Mouse (Mus musculus) layer of hippocampus, adult 2 months (tissue): ENCODE data around the gene Rnf34. TPM values are rescaled to one million over a fixed set of nuclear protein-coding genes. Genes with fewer than 3 reads are reported as not detected.

Source experiments
- DNase-seq, 2 experiments: peaks; one replicate each; pipeline ENCODE4 v3.0.0; 2022; ENCODE audit warnings: low spot score in 2 of 2
- H3K27ac ChIP-seq: fragments of 200-600 bp; 2 replicates; pipeline ENCODE4 v1.8.1; 2022
- H3K4me3 ChIP-seq: fragments of 200-600 bp; 2 replicates; pipeline ENCODE4 v1.8.1; 2022; ENCODE audit warnings: mild to moderate bottlenecking
- CTCF ChIP-seq: fragments of 200-600 bp; conservative IDR thresholded peaks from 2 replicates; pipeline ENCODE4 v1.8.1; 2022; ENCODE audit warnings: antibody characterized with exemption, mild to moderate bottlenecking, moderate library complexity
- total RNA-seq, 2 experiments: library from RNA; stranded (reverse); gene quantifications; 2 replicates each; pipeline ENCODE4 v1.2.3; 2021

Gene Rnf34
- total RNA-seq, 2 experiments from 2014 or later, result 53.7 to 54.1 TPM

GRCm38 (mm10) chr5:122898153-122898552, 48.3 kb downstream of the Rnf34 start:
- TF ChIP-seq CTCF, result no peak
- DNase-seq, result no peak
- Histone ChIP-seq H3K27ac (no peak overlapping the region), H3K4me3 (no peak overlapping the region)

GRCm38 (mm10) chr5:122898963-122899776, 49.3 kb downstream of the Rnf34 start:
- H3K4me3 ChIP-seq, result peak overlapping the region; percentile 77
- no peak for DNase-seq
- TF ChIP-seq CTCF, result no peak
- H3K27ac ChIP-seq, result peak overlapping the region; percentile 23; the same call in 1 of the 2 replicates

GRCm38 (mm10) chr5:122899777-122900557, 50.1 kb downstream of the Rnf34 start:
- DNase-seq, result peak; percentile 79 to 85
- peak overlapping the region; percentile 77 for H3K4me3 ChIP-seq
- TF ChIP-seq CTCF, result peak; percentile 23
- peak overlapping the region; percentile 68 for H3K27ac ChIP-seq

- peak overlapping the region; percentile 54 for H3K27ac ChIP-seq
- H3K4me3 ChIP-seq, result peak overlapping the region; percentile 77
- DNase-seq, result no peak
- no peak for TF ChIP-seq CTCF
These were observed 50.8 kb downstream of the Rnf34 start for GRCm38 (mm10) chr5:122900558-122901171.

- no peak overlapping the region for H3K27ac ChIP-seq
- DNase-seq, result no peak
- no peak for TF ChIP-seq CTCF
- peak overlapping the region; percentile 77; the same call in 1 of the 2 replicates for H3K4me3 ChIP-seq
These were observed 51.3 kb downstream of the Rnf34 start for GRCm38 (mm10) chr5:122901179-122901578.

- Histone ChIP-seq H3K27ac (no peak overlapping the region), H3K4me3 (no peak overlapping the region)
- no peak for TF ChIP-seq CTCF
- no peak for DNase-seq
These were observed 51.8 kb downstream of the Rnf34 start for GRCm38 (mm10) chr5:122901666-122902065.

- no peak overlapping the region for H3K4me3 ChIP-seq
- TF ChIP-seq CTCF, result no peak
- no peak for DNase-seq
- H3K27ac ChIP-seq, result no peak overlapping the region
These were observed 52.4 kb downstream of the Rnf34 start for GRCm38 (mm10) chr5:122902228-122902627.

- Histone ChIP-seq H3K4me3 (no peak overlapping the region), H3K27ac (no peak overlapping the region)
- no peak for TF ChIP-seq CTCF
- DNase-seq, result no peak
These were observed 53.3 kb downstream of the Rnf34 start for GRCm38 (mm10) chr5:122903165-122903564.

- Histone ChIP-seq H3K27ac (no peak overlapping the region), H3K4me3 (no peak overlapping the region)
- TF ChIP-seq CTCF, result no peak
- DNase-seq, result no peak
These were observed 57.3 kb downstream of the Rnf34 start for GRCm38 (mm10) chr5:122907182-122907581.

GRCm38 (mm10) chr5:122908001-122908400, 58.2 kb downstream of the Rnf34 start:
- peak; percentile 49 for TF ChIP-seq CTCF
- no peak overlapping the region for H3K27ac ChIP-seq
- no peak overlapping the region for H3K4me3 ChIP-seq
- DNase-seq, result no peak

GRCm38 (mm10) chr5:122909481-122909880, 59.6 kb downstream of the Rnf34 start:
- Histone ChIP-seq H3K4me3 (no peak overlapping the region), H3K27ac (no peak overlapping the region)
- no peak for DNase-seq
- TF ChIP-seq CTCF, result no peak

GRCm38 (mm10) chr5:122912863-122913262, 63.0 kb downstream of the Rnf34 start:
- Histone ChIP-seq H3K27ac (no peak overlapping the region), H3K4me3 (no peak overlapping the region)
- peak; percentile 45 for TF ChIP-seq CTCF
- DNase-seq, result no peak

GRCm38 (mm10) chr5:122916147-122916546, 66.3 kb downstream of the Rnf34 start:
- H3K4me3 ChIP-seq, result no peak overlapping the region
- no peak for TF ChIP-seq CTCF
- no peak for DNase-seq

More at GRCm38 (mm10) chr5:122916147-122916546, 66.3 kb downstream of the Rnf34 start:
- no peak overlapping the region for H3K27ac ChIP-seq
